Mouse (Mus musculus) frontal cortex, postnatal 14 days (tissue): Measurements from ENCODE around the gene Cdc42ep2.

ENCODE experiments used
- DNase-seq, 2 experiments: peaks; one replicate each; pipeline ENCODE4 v3.0.0; 2022; ENCODE audit warnings: low spot score in 2 of 2

The Cdc42ep2 gene

DNA sequence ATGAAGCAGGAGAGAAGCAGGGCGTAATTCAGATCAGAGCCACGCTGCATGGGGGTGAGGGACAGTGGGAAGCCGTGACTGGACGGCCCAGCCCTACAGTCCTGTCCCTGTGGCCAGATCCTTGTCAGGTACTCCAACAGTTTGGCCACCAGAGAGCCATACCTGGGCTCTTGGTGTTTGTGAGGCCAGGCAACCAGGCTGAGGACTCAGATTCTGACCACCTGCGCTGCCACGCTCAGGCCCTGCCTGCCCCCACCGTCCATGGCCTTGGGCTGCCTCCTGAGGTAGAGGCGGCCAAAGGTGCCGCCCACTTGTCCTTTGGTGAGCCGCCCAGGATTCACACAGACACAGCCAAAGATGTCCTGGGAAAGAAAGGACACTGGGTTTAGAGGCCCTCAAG is 16.0 kb upstream of the Cdc42ep2 start:
- DNase-seq = no peak

GRCm38 (mm10) chr19:5940173-5940572 is 15.6 kb upstream of the Cdc42ep2 start:
- no peak for DNase-seq

DNA sequence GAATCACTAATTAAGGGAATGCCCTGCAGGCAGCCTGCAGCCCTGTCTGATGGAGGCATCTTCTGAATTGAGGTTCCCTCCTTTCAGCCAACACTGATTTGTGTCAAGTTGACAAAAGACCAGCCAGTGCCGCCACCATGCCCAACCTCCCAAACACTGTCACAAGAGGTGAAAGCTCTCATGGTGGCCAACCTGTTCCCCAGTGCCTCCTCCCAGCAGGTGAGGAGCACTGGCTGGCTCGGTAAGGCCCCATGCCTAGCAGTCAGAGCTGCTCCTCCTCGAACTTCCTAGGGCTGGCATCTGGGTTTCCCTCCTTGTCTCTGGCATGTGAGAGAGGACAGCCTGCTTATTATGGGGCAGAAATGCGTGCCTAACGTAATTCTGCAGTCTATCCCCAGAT is 15.1 kb upstream of the Cdc42ep2 start:
- no peak for DNase-seq

- no peak for DNase-seq
Measured at GRCm38 (mm10) chr19:5938516-5938915, 13.9 kb upstream of the Cdc42ep2 start.

- DNase-seq = no peak
Measured at GRCm38 (mm10) chr19:5937836-5938406, 13.3 kb upstream of the Cdc42ep2 start.

DNA sequence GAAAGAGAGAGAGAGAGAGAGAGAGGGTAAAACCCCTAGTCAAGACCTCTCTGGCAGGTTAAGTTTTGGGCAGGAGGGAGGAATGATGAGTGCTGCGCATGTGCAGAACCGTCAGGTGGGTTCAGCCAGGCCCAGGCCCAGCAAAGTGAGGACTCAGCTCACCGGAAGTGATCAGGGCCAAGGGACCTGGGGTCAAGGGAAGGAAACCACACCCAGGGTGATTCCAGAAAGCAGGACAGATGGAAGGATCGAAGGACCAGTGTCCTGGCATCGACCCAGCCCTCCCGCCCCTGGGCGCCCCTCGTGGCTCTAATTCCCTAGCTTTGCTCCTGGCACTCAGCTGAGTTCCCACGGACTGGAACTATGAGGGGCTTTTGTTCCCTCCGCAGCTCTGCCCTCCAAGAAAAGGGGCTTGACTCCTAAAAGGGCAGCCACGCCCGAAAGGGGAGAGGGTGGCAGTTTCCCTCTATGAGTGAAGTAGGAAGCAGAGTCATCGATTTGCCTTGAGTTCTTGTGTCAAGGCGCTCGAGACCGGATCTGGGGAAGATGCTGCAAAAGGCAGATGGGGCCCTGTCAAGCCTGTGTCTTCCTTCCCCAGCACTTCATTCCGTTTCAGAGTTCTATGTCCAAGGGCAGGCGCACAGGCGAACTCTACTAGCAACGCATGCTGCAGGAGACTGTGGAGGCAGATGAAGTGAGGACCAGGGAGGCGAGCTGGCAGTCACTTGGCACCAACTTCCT is 12.6 kb upstream of the Cdc42ep2 start:
- no peak for DNase-seq

GRCm38 (mm10) chr19:5935691-5936090 is 11.1 kb upstream of the Cdc42ep2 start:
- DNase-seq = no peak

GRCm38 (mm10) chr19:5935266-5935665 is 10.7 kb upstream of the Cdc42ep2 start:
- DNase-seq = no peak

- no peak for DNase-seq
Measured at GRCm38 (mm10) chr19:5929634-5930596, 5.3 kb upstream of the Cdc42ep2 start.

GRCm38 (mm10) chr19:5928546-5928945 is 3.9 kb upstream of the Cdc42ep2 start:
- no peak for DNase-seq

GRCm38 (mm10) chr19:5928104-5928503 is 3.5 kb upstream of the Cdc42ep2 start:
- DNase-seq = no peak

DNA sequence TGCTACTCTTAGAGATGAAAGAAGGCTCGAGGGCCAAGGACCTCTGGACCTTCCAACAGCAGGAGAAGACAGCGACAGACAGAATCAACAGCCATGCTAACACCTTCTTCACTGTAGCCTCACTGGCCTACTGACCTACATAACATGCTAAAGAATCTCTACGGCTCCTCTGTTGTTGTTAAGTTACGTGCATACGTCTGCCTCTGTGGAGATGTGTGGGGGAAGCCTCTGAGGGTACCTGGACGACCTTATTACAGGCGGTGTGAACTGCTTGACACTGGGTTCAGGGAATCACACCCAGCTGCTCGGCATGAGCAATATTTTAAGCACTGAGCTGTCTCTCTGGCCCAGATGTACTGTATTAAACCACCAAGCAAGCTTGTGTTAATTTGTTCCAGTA is 2.9 kb upstream of the Cdc42ep2 start:
- DNase-seq = no peak

DNA sequence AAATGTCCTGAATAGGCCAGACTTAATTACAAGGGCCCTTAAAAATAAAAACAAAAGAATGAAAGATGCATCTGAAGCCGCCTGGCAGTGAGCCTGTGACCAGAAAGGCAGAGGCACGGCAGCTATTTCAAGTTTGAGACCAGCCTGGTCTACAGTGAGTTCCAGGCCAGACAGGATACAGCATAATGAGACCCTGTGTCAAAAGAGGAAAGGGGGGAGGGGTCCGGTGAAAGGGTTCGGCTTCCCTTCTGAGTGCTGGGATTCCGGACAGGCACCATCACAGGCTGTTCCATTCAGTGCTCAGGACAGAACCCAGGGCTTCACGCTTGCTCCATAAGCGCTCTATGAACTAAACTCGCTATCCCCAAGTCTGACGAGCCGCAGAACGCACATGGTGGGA is 2.4 kb upstream of the Cdc42ep2 start:
- no peak for DNase-seq

GRCm38 (mm10) chr19:5925311-5925855 is 767 bp upstream of the Cdc42ep2 start:
- DNase-seq = no peak

- DNase-seq = peak; percentile 72 to 88
Measured at GRCm38 (mm10) chr19:5923990-5924712, 465 bp downstream of the Cdc42ep2 start.

DNA sequence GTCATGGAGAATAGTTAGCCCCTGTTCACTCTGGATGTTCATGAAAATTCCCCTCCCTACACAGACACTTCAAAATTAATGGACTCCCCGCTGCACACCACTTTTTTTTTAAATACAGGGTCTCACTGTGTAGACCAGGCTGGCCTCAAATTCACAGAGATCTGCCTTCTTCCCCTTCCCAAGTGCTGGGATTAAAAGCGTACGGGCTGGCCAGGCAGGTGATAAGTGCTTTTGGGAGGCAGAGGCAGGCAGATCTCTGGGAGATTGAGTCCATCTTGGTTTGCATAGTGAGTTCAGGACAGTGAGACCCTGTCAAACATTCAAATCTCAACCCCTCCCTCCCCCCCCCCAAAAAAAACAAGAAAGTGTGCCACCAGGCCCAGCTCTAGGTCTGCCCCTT is 1.7 kb downstream of the Cdc42ep2 start:
- DNase-seq = no peak

DNA sequence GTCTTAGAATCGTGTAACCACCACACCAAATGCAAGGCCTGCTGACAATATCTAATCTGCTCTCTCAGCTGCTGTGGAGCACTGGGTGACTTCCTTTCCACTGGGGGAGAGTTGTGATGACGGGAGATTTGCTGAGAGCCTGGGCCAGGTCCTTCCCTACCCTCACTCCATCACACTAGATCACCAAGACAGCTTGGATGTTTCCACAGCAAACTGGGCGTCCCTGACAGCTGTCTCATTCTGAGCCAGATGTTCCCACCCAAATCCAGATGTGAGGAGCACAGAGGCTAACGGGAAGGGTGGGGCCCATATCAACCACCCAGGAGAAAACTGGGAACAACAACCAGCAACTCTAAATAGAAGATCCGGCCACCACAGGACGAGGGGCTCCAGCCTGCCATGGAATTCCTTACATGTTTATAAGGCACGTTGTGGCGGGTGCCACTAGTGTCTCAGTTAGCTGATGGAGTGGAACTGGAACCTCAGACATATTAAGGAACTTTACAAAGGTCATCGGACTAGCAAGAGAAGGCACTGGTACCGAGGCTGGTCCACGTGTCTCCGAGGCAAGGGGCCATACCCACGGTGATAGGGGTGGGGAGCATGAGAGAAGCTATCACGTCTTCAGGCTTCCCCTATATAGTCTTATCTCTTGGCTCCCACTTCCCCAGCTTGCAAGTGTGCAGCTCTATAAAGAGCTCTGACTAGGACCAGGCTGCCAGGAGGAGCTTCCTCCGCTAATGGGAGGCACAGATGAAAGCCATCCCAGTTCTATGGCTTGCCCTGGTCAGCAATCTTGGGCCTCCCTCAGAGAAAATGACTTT is 2.3 kb downstream of the Cdc42ep2 start:
- DNase-seq = no peak

- no peak for DNase-seq
Measured at GRCm38 (mm10) chr19:5921715-5922114, 2.9 kb downstream of the Cdc42ep2 start.

GRCm38 (mm10) chr19:5913007-5913719 is 11.5 kb downstream of the Cdc42ep2 start, which contains the start of gene Dpf2:
Gene Dpf2 (minus strand): TSS chr19:5913010.
- no peak for DNase-seq
